Mouse (Mus musculus) heart, embryonic 11.5 days (tissue): Measurements from ENCODE around the gene Vav1. TPM values are rescaled to one million over a fixed set of nuclear protein-coding genes. Genes with fewer than 3 reads are reported as not detected.

Source experiments
- polyA plus RNA-seq: library from polyadenylated mRNA; unstranded; fragments of >200 nt; fragmentation: Nextera tagmentation; extraction: Ambion mirVana; gene quantifications from 2 replicates; pipeline ENCODE4 v1.2.1, GENCODE M21; 2014

The Vav1 gene
- polyA plus RNA-seq, 1 experiment from 2014 or later, result 2.2 TPM

Other genes with a start within 250 kb of the Vav1 start
- 28.8 and 33.5 TPM in 2 replicates for gene Khsrp, start 247.6 kb upstream of the Vav1 start, polyA plus RNA-seq
- gene Slc25a41, start 237.4 kb upstream of the Vav1 start, polyA plus RNA-seq, result not detected in 2 replicates
- gene Crb3, start 220.0 kb upstream of the Vav1 start, polyA plus RNA-seq, result 0.31 and 0.72 TPM in 2 replicates
- 11.6 and 13.3 TPM in 2 replicates for gene Slc25a23, start 219.2 kb upstream of the Vav1 start, polyA plus RNA-seq
- 0.49 and 0.58 TPM in 2 replicates for gene Dennd1c, start 200.6 kb upstream of the Vav1 start, polyA plus RNA-seq
- gene Tubb4a, start 191.3 kb upstream of the Vav1 start, polyA plus RNA-seq, result 12.2 and 15.6 TPM in 2 replicates
- 5.5 and 6.7 TPM in 2 replicates for gene Tnfsf9, start 173.8 kb upstream of the Vav1 start, polyA plus RNA-seq
- gene Cd70, start 129.3 kb upstream of the Vav1 start, polyA plus RNA-seq, result not detected in 2 replicates
- 0.27 and 0.46 TPM in 2 replicates for gene Tnfsf14, start 84.9 kb upstream of the Vav1 start, polyA plus RNA-seq
- gene C3, start 51.0 kb upstream of the Vav1 start, polyA plus RNA-seq, result 1.3 and 1.6 TPM in 2 replicates
- 24.0 and 24.7 TPM in 2 replicates for gene Gpr108, start 30.7 kb upstream of the Vav1 start, polyA plus RNA-seq
- 35.1 and 36.9 TPM in 2 replicates for gene Trip10, start 29.6 kb upstream of the Vav1 start, polyA plus RNA-seq
- gene Adgre1, start 79.6 kb downstream of the Vav1 start, polyA plus RNA-seq, result 1.3 and 3.3 TPM in 2 replicates